Mouse (Mus musculus) ES-E14 (cell line): ENCODE results near the gene Slc41a3.

Experiments used
- CHD2 ChIP-seq: IDR thresholded peaks from 2 replicates; pipeline ENCODE4 v1.6.1; 2014; ENCODE audit warnings: mild to moderate bottlenecking, low read depth, low read length, inconsistent platforms
- HCFC1 ChIP-seq: IDR thresholded peaks from 2 replicates; pipeline ENCODE4 v1.6.1; 2012; ENCODE audit warnings: low read length, inconsistent platforms, borderline replicate concordance; ENCODE audit not compliant: insufficient read depth
- MAFK ChIP-seq: IDR thresholded peaks from 2 replicates; pipeline ENCODE4 v1.6.1; 2014; ENCODE audit warnings: mild to moderate bottlenecking, low read depth, low read length, inconsistent platforms; ENCODE audit not compliant: insufficient read depth
- ZC3H11A ChIP-seq: IDR thresholded peaks from 2 replicates; pipeline ENCODE4 v1.6.1; 2012; ENCODE audit warnings: low read depth, mild to moderate bottlenecking, inconsistent platforms, low read length, borderline replicate concordance
- ZNF384 ChIP-seq: IDR thresholded peaks from 2 replicates; pipeline ENCODE4 v1.6.1; 2012; ENCODE audit warnings: low read depth, low read length, inconsistent platforms

- no peak for TF ChIP-seq ZNF384
- TF ChIP-seq MAFK, result no peak
- no peak for TF ChIP-seq ZC3H11A
- no peak for TF ChIP-seq HCFC1
- no peak for TF ChIP-seq CHD2
These were observed 84.2 kb downstream of the Slc41a3 start for GRCm38 (mm10) chr6:90688742-90689141.
